ENCODE assay signal across 17 mouse cellular contexts in the genomic region with DNA sequence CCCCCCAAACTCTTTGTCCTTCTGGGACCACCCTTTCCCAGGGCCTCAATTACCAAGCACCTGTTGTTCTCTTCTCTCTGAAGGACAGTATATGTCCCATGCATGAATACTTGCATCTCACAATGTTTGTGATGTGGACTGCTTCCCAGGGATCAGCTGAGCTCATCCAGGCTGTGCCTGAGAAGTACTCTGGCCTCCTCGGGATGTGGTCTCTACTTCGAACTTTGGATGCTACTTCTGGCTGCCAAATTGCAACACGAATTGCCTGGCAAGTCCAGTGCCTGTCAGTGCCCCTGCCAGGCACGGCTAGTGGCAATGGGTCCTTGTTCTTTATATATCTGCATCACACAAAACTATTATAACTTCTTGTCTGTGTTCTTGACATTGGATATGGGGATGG.
"Had no signal": no experiment of that assay in that cellular context is flagged by ENCODE, and none has a peak within 500 bp of the region (broad histone marks: within the 10 kb centered on the region; RNA-seq: fewer than 3 reads in every experiment).

No protein-coding gene starts in this region.

- ATAC-seq: lung, postnatal 0 days; midbrain, embryonic 13.5 days; midbrain, embryonic 15.5 days had no signal

- H3K27me3 ChIP-seq: lung, embryonic 15.5 days; midbrain, embryonic 13.5 days; midbrain, embryonic 15.5 days; neural tube, embryonic 12.5 days; stomach, embryonic 15.5 days had no signal

- H3K4me2 ChIP-seq: lung, embryonic 15.5 days; midbrain, embryonic 11.5 days; midbrain, embryonic 13.5 days; midbrain, embryonic 15.5 days; neural tube, embryonic 12.5 days; stomach, embryonic 15.5 days had no signal

- H3K4me3 ChIP-seq: lung, embryonic 15.5 days; megakaryocyte, embryonic 14.5 days; midbrain, embryonic 13.5 days; midbrain, embryonic 15.5 days; neural tube, embryonic 12.5 days; stomach, embryonic 15.5 days had no signal

- H3K9ac ChIP-seq: lung, embryonic 15.5 days; midbrain, embryonic 13.5 days; midbrain, embryonic 15.5 days; neural tube, embryonic 12.5 days; stomach, embryonic 15.5 days had no signal

- H3K9me3 ChIP-seq: lung, embryonic 15.5 days; megakaryocyte, embryonic 14.5 days; midbrain, embryonic 13.5 days; midbrain, embryonic 15.5 days; neural tube, embryonic 12.5 days; stomach, embryonic 15.5 days had no signal

- H3K27ac ChIP-seq: lung, embryonic 15.5 days; macrophage; midbrain, embryonic 13.5 days; midbrain, embryonic 15.5 days; neural tube, embryonic 12.5 days; stomach, embryonic 15.5 days; stomach, postnatal 0 days had no signal

- H3K4me1 ChIP-seq: lung, embryonic 15.5 days; megakaryocyte, embryonic 14.5 days; midbrain, embryonic 13.5 days; midbrain, embryonic 15.5 days; neural tube, embryonic 12.5 days; stomach, embryonic 15.5 days had no signal

- DNase-seq: lung, adult 2 months; lung, postnatal 14 days; lung, postnatal 36 days; right cerebral cortex, postnatal 14 days; thymus, adult 2 months; thymus, postnatal 25 days; thymus, postnatal 4 days had no signal
